ENCODE assay signal across 34 mouse cellular contexts in genomic region chr19:56867701-56868100, GRCm38 (mm10). TPM values are rescaled to one million over a fixed set of nuclear protein-coding genes. Genes with fewer than 3 reads are reported as not detected.
"Had no signal": no experiment of that assay in that cellular context is flagged by ENCODE, and none has a peak within 500 bp of the region (broad histone marks: within the 10 kb centered on the region; RNA-seq: fewer than 3 reads in every experiment).

No protein-coding gene starts in this region.

- DNase-seq: cerebellum, adult 18-20 months; cerebellum, adult 2 months; cerebellum, adult 8-10 months; cerebellum, adult 9-10 months; cerebellum, adult 9-11 months; cerebellum, postnatal 10 days; cerebellum, postnatal 14 days; cerebellum, postnatal 25 days; cerebellum, postnatal 36 days; embryo, embryonic 11 days; forebrain, postnatal 0 days; gastrocnemius, adult 2 months; gastrocnemius, postnatal 10 days; gastrocnemius, postnatal 14 days; gastrocnemius, postnatal 25 days; gastrocnemius, postnatal 36 days; heart, adult 11 months; heart, adult 18-20 months had no signal

- H3K4me1 ChIP-seq: embryonic facial prominence, embryonic 12.5 days; forebrain, embryonic 12.5 days; forebrain, embryonic 13.5 days; forebrain, embryonic 15.5 days had no signal

- H3K27ac ChIP-seq: embryonic facial prominence, embryonic 10.5 days; embryonic facial prominence, embryonic 12.5 days; embryonic facial prominence, embryonic 13.5 days; embryonic facial prominence, embryonic 15.5 days; forebrain, embryonic 10.5 days; forebrain, embryonic 12.5 days; forebrain, embryonic 13.5 days; forebrain, embryonic 15.5 days; gastrocnemius, adult 2 months had no signal

- H3K36me3 ChIP-seq: embryonic facial prominence, embryonic 10.5 days; embryonic facial prominence, embryonic 12.5 days; embryonic facial prominence, embryonic 13.5 days; embryonic facial prominence, embryonic 15.5 days; forebrain, embryonic 10.5 days; forebrain, embryonic 12.5 days; forebrain, embryonic 15.5 days had no signal

- H3K4me3 ChIP-seq: embryonic facial prominence, embryonic 10.5 days; embryonic facial prominence, embryonic 12.5 days; embryonic facial prominence, embryonic 13.5 days; embryonic facial prominence, embryonic 15.5 days; erythroblast, embryonic 14.5 days; forebrain, embryonic 10.5 days; forebrain, embryonic 12.5 days; forebrain, embryonic 13.5 days; forebrain, embryonic 15.5 days; gastrocnemius, adult 2 months had no signal

- ATAC-seq: forebrain, embryonic 13.5 days; forebrain, embryonic 14.5 days; forebrain, embryonic 15.5 days; forebrain, embryonic 16.5 days; forebrain, postnatal 0 days had no signal

- H3K9me3 ChIP-seq: embryonic facial prominence, embryonic 10.5 days; embryonic facial prominence, embryonic 12.5 days; embryonic facial prominence, embryonic 13.5 days; embryonic facial prominence, embryonic 15.5 days; forebrain, embryonic 10.5 days; forebrain, embryonic 12.5 days; forebrain, embryonic 13.5 days; forebrain, embryonic 15.5 days had no signal

- H3K4me2 ChIP-seq: embryonic facial prominence, embryonic 12.5 days; embryonic facial prominence, embryonic 13.5 days; embryonic facial prominence, embryonic 15.5 days; forebrain, embryonic 12.5 days; forebrain, embryonic 13.5 days; forebrain, embryonic 15.5 days had no signal

- H3K9ac ChIP-seq: embryonic facial prominence, embryonic 12.5 days; embryonic facial prominence, embryonic 13.5 days; embryonic facial prominence, embryonic 15.5 days; forebrain, embryonic 12.5 days; forebrain, embryonic 13.5 days; forebrain, embryonic 15.5 days; forebrain, postnatal 0 days had no signal

RNA-seq across cellular contexts. Expression of gene Vwa2, which starts 6.3 kb away (rescaled TPM):
- total RNA-seq: common myeloid progenitor, adult 5-6 weeks; gastrocnemius, adult 18-20 months; gastrocnemius, adult 2 months; gastrocnemius, adult 8-10 months; gastrocnemius, postnatal 10 days; gastrocnemius, postnatal 14 days; gastrocnemius, postnatal 25 days; gastrocnemius, postnatal 36 days; granulocyte monocyte progenitor cell, adult 5-6 weeks; heart, adult 18-20 months had no signal
- polyA plus RNA-seq: cortical plate, adult 2 months; erythroblast, embryonic 14.5 days had no signal

RNA-seq across cellular contexts. Expression of gene Tdrd1, which starts 41.7 kb away (rescaled TPM):
- total RNA-seq: common myeloid progenitor, adult 5-6 weeks; gastrocnemius, adult 18-20 months; gastrocnemius, adult 2 months; gastrocnemius, adult 8-10 months; gastrocnemius, postnatal 10 days; gastrocnemius, postnatal 14 days; gastrocnemius, postnatal 25 days; gastrocnemius, postnatal 36 days; granulocyte monocyte progenitor cell, adult 5-6 weeks; heart, adult 18-20 months had no signal
- polyA plus RNA-seq: erythroblast, embryonic 14.5 days had no signal
